Mouse (Mus musculus): ENCODE data around the gene E030018B13Rik.

- TF ChIP-seq FLI1 (IDR thresholded peaks at IDR 0.05; ENCODE audit: low read length), result no peak
- TF ChIP-seq GATA1 (IDR thresholded peaks at IDR 0.05; ENCODE audit: borderline replicate concordance, low read length), result no peak
Measured at GRCm38 (mm10) chr7:63924151-63924550, 7.5 kb downstream of the E030018B13Rik start.

All from megakaryocyte, embryonic 14.5 days (primary cell).